Mouse (Mus musculus): Measurements from ENCODE around the gene Defa2.
"Not testable (repeated sequence)": the region's sequence is repeated elsewhere in the genome, so short reads cannot be mapped to it uniquely, and the experiment has no call there.

DNA sequence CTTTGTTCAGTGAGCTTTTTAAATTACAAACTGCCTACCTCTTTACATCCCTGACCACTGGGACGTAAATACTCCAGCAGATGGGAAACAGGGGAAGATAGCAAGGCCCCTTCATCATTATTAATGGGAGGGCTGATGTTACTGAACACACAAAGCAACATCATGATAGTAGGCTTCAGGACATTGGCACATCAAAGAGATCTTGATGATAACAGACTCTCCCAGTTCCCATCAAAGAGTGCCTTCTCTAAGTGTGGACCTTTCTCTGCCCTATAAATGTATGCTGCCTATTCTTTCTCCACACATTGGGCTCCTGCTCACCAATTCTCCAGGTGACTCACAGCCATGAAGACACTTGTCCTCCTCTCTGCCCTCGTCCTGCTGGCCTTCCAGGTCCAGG lies at the start of gene Defa2:
- not testable (repeated sequence) for TF ChIP-seq POLR2A (IDR thresholded peaks at IDR 0.05; ENCODE audit: control insufficient read depth, low read depth, low read length); CTCF (IDR thresholded peaks at IDR 0.05; ENCODE audit: control insufficient read depth, insufficient read depth, insufficient replicate concordance, low read depth, low read length)

Measured in testis, adult 2 months (tissue).